Mouse (Mus musculus) thymus, postnatal 25 days (tissue): Measurements from ENCODE around the gene Mapt.
"Not testable (repeated sequence)": the region's sequence is repeated elsewhere in the genome, so short reads cannot be mapped to it uniquely, and the experiment has no call there.

ENCODE experiments used
- DNase-seq: peaks from one replicate; pipeline ENCODE4 v3.0.0; 2022

Mapt gene

GRCm38 (mm10) chr11:104233574-104234206 is 2.5 kb downstream of the Mapt start:
- DNase-seq = no peak

- no peak for DNase-seq
Measured at GRCm38 (mm10) chr11:104234680-104235079, 3.5 kb downstream of the Mapt start.

DNA sequence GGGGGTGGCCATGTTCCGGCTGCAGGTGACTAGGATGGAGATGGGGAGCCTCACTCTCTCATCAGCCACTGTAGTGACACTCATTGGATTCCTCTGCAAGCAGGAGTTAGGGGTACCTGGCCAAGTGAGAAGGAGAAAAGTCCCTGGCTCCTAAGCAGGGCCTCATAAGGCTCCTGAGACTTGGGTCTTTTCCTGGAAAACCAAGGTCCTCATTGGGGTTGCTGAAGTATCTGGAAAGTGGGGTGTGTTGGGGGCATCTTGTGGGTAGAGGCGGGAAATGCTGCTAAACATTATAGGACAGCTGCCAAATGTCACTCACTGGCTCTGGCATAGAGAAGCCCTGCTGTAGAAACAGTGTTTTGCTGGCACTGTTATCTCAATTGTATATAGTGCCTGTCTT is 4.7 kb downstream of the Mapt start:
- DNase-seq = no peak

DNA sequence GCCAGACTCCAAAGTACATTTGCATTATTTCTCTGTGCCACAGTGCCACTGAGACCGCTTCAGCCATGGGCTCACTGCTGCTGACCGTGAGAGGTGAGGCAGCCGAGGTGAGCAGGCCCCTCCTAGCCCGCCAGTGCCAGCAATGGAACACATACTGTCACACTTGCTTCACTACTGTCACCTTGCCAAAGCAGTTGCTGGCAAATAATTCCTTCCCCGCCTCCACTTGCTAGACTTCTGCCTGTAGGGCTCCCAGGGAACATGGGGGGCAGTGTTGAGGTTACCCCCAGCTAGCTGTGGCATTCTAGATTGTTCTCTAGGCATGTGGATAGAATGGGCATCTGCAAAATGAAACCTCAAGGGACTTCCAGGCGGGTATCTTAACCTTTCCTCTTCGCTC is 6.0 kb downstream of the Mapt start:
- DNase-seq = no peak

- DNase-seq = no peak
Measured at GRCm38 (mm10) chr11:104237958-104238747, 7.0 kb downstream of the Mapt start.

GRCm38 (mm10) chr11:104245478-104245877 is 14.3 kb downstream of the Mapt start:
- not testable (repeated sequence) for DNase-seq

DNA sequence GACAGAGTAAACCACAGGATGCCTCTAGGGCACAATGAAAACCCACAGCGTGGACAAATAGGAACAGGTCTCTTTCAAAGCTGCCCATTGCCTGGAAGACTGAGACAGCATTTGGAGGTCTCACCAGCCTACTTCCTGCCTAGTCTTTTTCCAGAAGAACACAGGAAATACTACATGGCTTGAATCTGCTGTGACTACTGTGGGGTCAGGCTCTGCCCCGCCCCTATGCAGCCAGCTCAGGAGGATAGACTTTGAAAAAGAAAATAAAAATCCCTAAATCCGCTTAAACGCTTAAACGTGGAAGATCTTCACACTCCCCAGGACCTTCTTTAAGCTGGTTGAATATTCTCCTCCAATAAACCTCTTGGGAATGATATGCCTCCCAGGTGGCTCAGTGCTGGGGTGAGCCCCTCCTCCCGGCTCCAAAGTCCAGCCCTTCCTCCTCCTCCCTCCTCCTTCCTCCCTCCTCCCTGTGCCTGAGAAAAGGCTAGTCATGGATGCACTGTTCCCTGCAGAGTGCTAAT is 15.0 kb downstream of the Mapt start:
- no peak for DNase-seq

DNA sequence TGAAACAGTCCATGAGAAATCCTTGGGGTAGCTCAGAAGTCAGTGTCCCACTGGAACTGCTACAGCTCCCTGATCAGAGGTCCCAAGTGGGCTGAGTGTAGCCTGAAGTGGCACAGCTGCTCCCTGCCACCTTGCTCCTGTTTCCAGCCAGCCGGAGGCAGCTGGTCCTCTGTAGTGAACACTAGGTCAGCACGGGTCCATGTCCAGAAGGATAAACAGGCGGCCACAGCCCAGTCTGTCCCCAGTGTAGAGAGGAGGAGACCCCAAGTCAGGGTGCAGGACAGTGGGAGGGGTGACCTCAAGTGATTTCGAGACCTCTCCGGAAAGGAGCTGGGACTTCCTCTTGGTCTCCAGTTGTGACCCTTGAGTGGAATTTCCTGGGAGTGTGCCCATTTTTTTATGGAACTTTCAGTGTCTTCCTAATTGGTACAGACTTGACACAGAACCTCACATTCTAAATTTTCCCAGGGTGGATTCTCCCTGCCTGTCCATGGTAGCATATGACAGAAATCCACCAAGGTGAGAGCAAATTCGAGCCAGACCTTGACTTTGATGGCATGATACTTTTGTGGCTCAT is 16.0 kb downstream of the Mapt start:
- DNase-seq = no peak

DNA sequence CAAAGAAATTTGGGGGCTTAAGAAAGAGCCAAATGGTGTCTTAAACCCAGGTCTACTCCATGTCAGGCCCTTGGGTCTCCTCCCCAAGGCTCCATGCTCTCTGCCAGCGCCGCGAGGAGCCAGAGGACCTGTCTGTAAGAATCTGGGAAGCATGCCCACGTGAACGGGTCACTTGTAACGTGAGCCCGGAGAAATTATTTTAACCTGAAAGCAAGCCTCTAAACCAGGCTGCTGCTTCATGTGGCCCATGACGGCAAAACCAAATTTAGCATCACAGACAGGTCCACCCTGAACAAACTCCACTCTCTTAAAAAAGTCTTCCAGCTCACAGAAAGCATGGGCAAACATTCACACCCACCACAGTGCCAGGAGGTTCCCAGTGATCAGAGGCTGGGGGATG is 18.2 kb downstream of the Mapt start:
- no peak for DNase-seq

DNA sequence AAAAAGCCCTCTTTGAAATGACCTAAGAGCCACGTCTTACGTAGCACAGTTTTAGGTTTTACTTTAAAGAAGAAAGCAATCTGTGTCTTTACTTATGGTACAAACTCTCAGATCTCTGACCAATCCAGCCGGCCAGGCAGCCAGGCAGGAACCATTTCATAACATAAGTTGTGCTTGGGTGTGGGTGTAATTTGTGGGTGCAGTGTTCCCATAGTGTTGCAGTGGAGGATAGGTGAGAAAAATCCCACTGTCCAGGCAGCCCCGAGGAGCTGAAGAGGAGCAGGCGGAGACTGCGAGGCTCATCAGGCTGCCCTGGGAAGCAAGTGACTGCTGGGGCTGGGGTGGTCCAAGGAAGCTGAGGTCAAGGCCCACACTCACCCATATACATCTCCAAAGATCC is 19.9 kb downstream of the Mapt start:
- no peak for DNase-seq

DNA sequence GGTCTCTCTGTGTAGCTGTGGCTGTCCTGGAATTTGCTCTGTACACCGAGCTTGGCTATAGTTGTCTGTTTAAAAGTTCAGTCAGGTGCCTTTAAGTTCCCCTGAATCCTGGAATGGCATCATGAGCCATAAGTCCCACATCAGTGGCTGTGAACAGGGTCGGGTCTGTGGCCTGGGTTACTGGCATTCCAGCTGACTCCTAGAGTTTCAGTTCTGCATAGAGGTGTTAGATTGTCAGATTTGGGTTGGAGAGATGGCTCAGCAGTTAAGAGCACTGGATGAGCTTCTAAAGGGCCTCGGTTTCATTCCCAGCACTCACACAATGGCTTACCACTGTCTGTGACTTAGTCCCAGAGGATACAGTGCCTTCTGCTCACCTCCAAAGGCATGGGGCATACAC is 20.9 kb downstream of the Mapt start:
- DNase-seq = no peak

DNA sequence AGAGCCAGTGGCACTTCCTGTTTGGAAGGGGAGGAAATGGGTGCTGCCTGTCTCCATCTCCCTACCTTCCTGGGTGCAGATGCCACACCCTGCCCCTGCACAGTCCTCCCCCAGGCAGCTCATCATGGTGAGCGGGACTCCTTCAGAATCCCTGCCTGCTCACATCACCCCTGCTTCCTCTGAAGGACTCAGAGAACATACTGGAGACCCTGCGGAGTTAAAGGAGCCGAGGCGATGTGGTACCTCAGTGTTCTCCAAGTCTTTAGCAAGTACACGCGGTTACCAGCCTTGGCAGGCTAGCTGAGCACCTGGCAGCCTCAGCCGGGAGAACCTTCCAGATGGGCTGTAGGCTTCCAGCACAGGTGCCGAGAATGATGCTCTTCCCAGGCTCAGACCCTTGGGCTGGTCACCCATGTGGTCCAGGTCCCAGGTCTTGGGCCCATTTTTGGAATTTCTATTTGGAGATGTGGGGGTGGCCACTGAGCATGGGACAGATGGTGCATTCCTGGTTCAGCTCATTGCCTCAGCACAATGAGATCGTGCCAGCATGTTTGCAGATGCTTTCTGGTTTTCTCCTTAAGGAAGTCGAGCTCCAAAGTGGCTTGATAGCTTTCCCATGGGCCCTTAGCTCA is 23.3 kb downstream of the Mapt start:
- DNase-seq = no peak

GRCm38 (mm10) chr11:104256179-104256578 is 25.0 kb downstream of the Mapt start:
- DNase-seq = no peak

- no peak for DNase-seq
Measured at GRCm38 (mm10) chr11:104258991-104259390, 27.8 kb downstream of the Mapt start.

DNA sequence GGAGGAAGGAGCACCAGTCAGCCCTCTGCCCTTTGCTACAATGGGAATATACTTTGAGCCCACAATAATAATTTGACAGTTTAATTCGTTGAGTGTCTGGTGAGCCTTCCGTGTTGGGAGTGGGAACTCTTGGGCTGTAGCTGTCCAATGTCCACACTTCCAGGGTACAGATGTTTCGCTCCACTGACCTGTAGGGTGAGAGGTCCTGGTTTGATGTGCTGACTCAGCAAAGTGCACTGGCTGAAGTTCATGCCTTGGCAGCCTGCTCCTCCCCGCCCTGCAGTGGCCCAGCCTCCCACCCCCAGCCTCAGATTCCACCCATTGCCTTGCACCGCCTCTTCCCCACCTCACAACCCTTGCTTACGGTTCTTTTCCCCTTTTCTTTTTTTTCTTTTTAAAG is 33.5 kb downstream of the Mapt start:
- no peak for DNase-seq

DNA sequence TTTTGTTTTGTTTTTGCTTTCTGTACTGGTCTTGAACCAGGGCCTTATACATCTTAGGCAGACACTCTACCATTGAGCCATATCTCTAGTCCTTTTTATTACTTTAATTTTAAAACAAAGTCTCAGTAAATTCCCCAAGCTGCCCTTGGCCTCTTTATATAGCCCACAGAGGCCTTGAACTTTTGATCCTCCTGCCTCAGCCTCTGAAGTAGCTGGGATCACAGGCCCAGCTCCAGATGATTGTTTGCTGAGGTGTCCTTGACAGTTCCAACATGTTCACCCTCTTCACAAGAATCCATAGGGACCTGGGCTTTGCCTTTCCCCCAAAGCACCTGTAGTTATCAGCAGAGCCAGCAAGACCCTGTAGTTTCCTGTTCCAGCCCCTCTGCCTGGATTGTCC is 34.5 kb downstream of the Mapt start:
- no peak for DNase-seq

DNA sequence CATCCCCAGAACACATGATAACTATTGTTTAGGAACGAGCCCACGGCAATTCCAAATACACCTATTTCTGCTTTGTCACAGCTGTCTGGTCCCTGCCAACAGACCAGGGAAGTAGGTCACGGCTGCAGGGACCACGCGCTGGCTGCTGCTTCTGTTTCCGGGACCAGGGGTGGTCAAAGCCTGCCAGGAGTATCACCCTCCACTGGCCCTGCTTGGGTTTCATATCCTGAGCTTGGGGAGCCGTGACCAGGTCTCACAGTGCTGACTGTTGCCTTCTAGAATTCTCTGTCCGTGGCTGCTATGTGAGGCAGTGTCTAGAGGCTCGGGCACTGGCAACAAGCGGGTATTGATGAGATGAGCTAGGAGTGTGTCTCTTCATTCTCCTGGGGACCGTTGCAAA is 36.2 kb downstream of the Mapt start:
- no peak for DNase-seq

- DNase-seq = no peak
Measured at GRCm38 (mm10) chr11:104269385-104269822, 38.2 kb downstream of the Mapt start.

DNA sequence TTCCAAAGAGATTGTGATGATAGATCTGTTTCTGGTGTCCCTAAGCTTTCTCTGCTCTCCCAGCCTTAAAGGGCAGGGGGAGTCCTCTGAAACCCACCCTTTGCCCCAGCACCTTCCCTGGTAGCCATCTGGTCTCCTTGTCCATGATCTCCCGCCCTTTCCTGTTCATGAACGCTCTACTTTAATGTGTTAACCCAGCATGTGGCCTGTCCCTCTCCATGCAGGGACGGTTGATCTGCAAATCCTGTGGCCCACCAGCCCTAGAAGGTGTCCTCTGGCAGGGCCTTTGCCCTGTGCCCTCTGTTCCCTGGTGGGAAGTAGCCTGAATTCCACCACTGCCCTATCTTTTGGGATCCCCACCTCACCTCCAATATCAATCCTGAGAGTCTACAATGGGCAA is 39.3 kb downstream of the Mapt start:
- no peak for DNase-seq

DNA sequence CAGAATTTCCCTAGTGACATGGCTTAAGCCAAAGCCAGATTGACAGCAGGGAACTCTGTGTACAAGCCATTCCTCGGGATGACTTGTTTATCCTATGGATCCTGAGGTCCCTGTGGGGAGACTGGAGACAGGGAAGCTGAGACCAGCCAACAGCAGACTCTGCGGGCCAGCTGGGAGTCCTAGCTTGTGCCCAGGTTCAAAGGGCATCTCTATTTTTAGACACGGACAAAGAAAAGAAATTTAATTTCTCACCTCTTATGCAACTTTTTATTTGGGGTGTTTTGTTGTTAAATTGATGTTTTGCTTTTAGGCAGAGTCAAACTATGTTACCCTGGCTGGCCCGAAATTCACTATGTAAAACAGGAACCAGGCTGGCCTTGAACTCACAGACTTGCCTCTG is 39.7 kb downstream of the Mapt start:
- no peak for DNase-seq

DNA sequence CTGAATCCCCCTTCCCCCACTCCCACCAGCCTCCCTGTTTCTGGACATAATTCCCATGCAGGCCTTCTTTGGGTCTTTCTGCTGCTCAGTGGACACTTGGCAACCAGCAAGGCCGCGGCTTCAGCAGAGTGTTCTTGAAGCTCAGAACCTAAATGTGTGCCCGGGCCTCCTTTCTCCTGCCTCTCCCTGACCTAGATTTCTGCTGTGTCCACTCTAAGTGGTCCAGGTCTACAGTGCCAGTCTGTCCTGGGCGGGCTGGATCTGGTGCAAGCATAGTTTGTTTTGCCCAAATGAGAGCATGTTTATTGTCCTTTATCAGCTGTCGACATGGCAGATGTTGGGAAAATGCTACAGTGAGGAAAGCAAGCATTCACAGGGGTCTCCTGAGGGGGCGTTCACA is 40.7 kb downstream of the Mapt start:
- DNase-seq = no peak

DNA sequence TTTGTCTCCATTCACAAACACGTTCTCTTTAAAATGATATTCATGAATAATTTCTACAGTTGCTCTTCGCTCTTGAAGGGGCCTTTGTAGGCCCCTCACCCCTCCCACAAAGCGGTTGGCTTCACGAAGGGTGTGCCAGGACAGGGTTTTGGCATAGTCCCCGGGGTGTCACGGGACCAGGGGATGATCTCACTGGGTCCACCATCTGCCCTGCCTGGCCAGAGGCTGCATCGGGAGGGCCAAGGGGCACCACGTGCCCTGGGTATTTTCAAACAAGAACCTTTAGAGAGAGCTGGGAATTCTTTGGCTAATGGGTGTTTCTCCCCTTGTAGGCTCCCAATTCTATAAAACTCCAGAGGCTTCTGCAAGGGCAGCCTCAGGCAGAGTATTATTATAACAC is 41.2 kb downstream of the Mapt start:
- no peak for DNase-seq

DNA sequence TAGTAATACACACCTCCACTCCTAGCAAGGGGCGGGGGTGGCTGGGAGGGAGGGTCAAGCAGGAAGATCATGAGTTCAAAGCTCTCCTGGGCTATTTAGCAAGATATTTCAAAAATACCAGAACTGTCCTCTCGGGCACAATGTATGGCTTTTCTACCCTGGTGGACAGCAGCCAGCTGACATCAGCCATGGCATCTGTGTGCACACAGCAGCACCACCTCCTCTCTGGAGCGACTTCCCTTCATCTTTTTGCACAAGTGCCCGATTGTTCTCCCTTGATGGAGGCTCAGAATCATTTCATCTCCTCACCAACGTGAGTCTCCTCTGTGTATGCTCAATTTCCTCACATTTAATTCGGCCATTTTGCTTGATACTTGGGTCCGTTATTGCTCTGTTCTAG is 44.6 kb downstream of the Mapt start:
- no peak for DNase-seq

GRCm38 (mm10) chr11:104278222-104278621 is 47.0 kb downstream of the Mapt start:
- peak; percentile 56 for DNase-seq
